Mouse (Mus musculus): Measurements from ENCODE around the gene Gm11077. TPM values are rescaled to one million over a fixed set of nuclear protein-coding genes. Genes with fewer than 3 reads are reported as not detected.

The Gm11077 gene
- total RNA-seq, 2 experiments from 2014 or later, result not detected

GRCm38 (mm10) chr6:140745586-140745985, 16.5 kb downstream of the Gm11077 start:
- DNase-seq (ENCODE audit: low spot score in 2 of 2), result no peak

GRCm38 (mm10) chr6:140747591-140747990, 18.5 kb downstream of the Gm11077 start:
- no peak for DNase-seq (ENCODE audit: low spot score in 2 of 2)

- DNase-seq (ENCODE audit: low spot score in 2 of 2), result no peak
Measured at GRCm38 (mm10) chr6:140750371-140751080, 21.4 kb downstream of the Gm11077 start.

- peak in 1 of 2 experiments; percentile 20 for DNase-seq (ENCODE audit: low spot score in 2 of 2)
Measured at GRCm38 (mm10) chr6:140766365-140766764, 37.3 kb downstream of the Gm11077 start.

GRCm38 (mm10) chr6:140767237-140767636, 38.2 kb downstream of the Gm11077 start:
- DNase-seq (ENCODE audit: low spot score in 2 of 2), result no peak

GRCm38 (mm10) chr6:140768180-140768579, 39.1 kb downstream of the Gm11077 start:
- DNase-seq (ENCODE audit: low spot score in 2 of 2), result no peak

GRCm38 (mm10) chr6:140768859-140769640, 40.0 kb downstream of the Gm11077 start:
- no peak for DNase-seq (ENCODE audit: low spot score in 2 of 2)

GRCm38 (mm10) chr6:140776274-140776673, 47.2 kb downstream of the Gm11077 start:
- DNase-seq (ENCODE audit: low spot score in 2 of 2), result no peak

- DNase-seq (ENCODE audit: low spot score in 2 of 2), result no peak
Measured at GRCm38 (mm10) chr6:140782524-140782923, 53.4 kb downstream of the Gm11077 start.

- DNase-seq (ENCODE audit: low spot score in 2 of 2), result no peak
Measured at GRCm38 (mm10) chr6:140786058-140786457, 57.0 kb downstream of the Gm11077 start.

GRCm38 (mm10) chr6:140789850-140790249, 60.8 kb downstream of the Gm11077 start:
- DNase-seq (ENCODE audit: low spot score in 2 of 2), result no peak

- DNase-seq (ENCODE audit: low spot score in 2 of 2), result no peak
Measured at GRCm38 (mm10) chr6:140793676-140794262, 64.7 kb downstream of the Gm11077 start.

- DNase-seq (ENCODE audit: low spot score in 2 of 2), result no peak
Measured at GRCm38 (mm10) chr6:140798841-140799240, 69.8 kb downstream of the Gm11077 start.

GRCm38 (mm10) chr6:140799435-140800040, 70.5 kb downstream of the Gm11077 start:
- no peak for DNase-seq (ENCODE audit: low spot score in 2 of 2)

GRCm38 (mm10) chr6:140800587-140800986, 71.5 kb downstream of the Gm11077 start:
- no peak for DNase-seq (ENCODE audit: low spot score in 2 of 2)

Other genes with a start within 250 kb of the Gm11077 start
- gene Aebp2, start 106.6 kb upstream of the Gm11077 start, total RNA-seq (2021), result 10 to 100 TPM; 53.6 to 55.8 TPM

Measured in gastrocnemius, postnatal 4 days (tissue).